Mouse (Mus musculus): ENCODE data around the gene Cryz. TPM values are rescaled to one million over a fixed set of nuclear protein-coding genes. Genes with fewer than 3 reads are reported as not detected.

Cryz gene
- polyA plus RNA-seq, 1 experiment from 2014 or later: 13.7 TPM

- ATAC-seq (ENCODE audit: low read depth) (peak; percentile 98), DNase-seq (ENCODE audit: low spot score) (peak; percentile 98)
- peak within 1 kb of the TSS; percentile 78 for H3K4me2 ChIP-seq (ENCODE audit: low read depth, low read length)
- H3K9ac ChIP-seq (ENCODE audit: low read depth, low read length): peak within 1 kb of the TSS; percentile 89
- WGBS: under 1% methylated on average over 37 of the region's 38 CpGs
- H3K36me3 ChIP-seq (ENCODE audit: control insufficient read depth, insufficient read depth, low read length): peaks cover 27% of the 10 kb centered on the region; the same call in 1 of the 2 replicates
- no peaks in the 10 kb centered on the region for H3K27me3 ChIP-seq (replicated peaks; ENCODE audit: control insufficient read depth, insufficient read depth, low read length)
- H3K4me3 ChIP-seq (ENCODE audit: low read depth, low read length): peak within 1 kb of the TSS; percentile 88
- peak within 1 kb of the TSS; percentile 96 for H3K27ac ChIP-seq (replicated peaks; ENCODE audit: low read depth, low read length)
- H3K4me1 ChIP-seq (ENCODE audit: control insufficient read depth, insufficient read depth, low read length): peaks cover 7% of the 10 kb centered on the region
- no peaks in the 10 kb centered on the region for H3K9me3 ChIP-seq (ENCODE audit: control insufficient read depth, low read length)
These were observed 533 bp downstream of the Cryz start, which contains the start of gene Tyw3 for GRCm38 (mm10) chr3:154596934-154597554. Gene Tyw3, minus strand, starts transcription at chr3:154597104.

GRCm38 (mm10) chr3:154597561-154597960 is 1.1 kb downstream of the Cryz start:
- H3K27ac ChIP-seq (replicated peaks; ENCODE audit: low read depth, low read length): peak overlapping the region; percentile 96
- 31% methylated on average over 7 of the region's 7 CpGs for WGBS

GRCm38 (mm10) chr3:154602141-154602540 is 5.6 kb downstream of the Cryz start:
- Histone ChIP-seq H3K27me3 (replicated peaks; ENCODE audit: control insufficient read depth, insufficient read depth, low read length) (no peaks in the 10 kb centered on the region), H3K9me3 (ENCODE audit: control insufficient read depth, low read length) (no peaks in the 10 kb centered on the region), H3K4me1 (ENCODE audit: control insufficient read depth, insufficient read depth, low read length) (peaks cover 4% of the 10 kb centered on the region; the same call in 1 of the 2 replicates), H3K9ac (ENCODE audit: low read depth, low read length) (no peak overlapping the region), H3K4me3 (ENCODE audit: low read depth, low read length) (no peak overlapping the region), H3K27ac (replicated peaks; ENCODE audit: low read depth, low read length) (no peak overlapping the region), H3K4me2 (ENCODE audit: low read depth, low read length) (no peak overlapping the region), H3K36me3 (ENCODE audit: control insufficient read depth, insufficient read depth, low read length) (peaks cover 7% of the 10 kb centered on the region; the same call in 1 of the 2 replicates)
- ATAC-seq (ENCODE audit: low read depth) (no peak), DNase-seq (ENCODE audit: low spot score) (no peak)

More at GRCm38 (mm10) chr3:154597561-154597960, 1.1 kb downstream of the Cryz start:
- DNase-seq (ENCODE audit: low spot score): no peak
- ATAC-seq (ENCODE audit: low read depth): no peak
- H3K36me3 ChIP-seq (ENCODE audit: control insufficient read depth, insufficient read depth, low read length): peaks cover 22% of the 10 kb centered on the region; the same call in 1 of the 2 replicates
- no peaks in the 10 kb centered on the region for H3K27me3 ChIP-seq (replicated peaks; ENCODE audit: control insufficient read depth, insufficient read depth, low read length)
- H3K9me3 ChIP-seq (ENCODE audit: control insufficient read depth, low read length): no peaks in the 10 kb centered on the region
- H3K9ac ChIP-seq (ENCODE audit: low read depth, low read length): peak overlapping the region; percentile 89
- H3K4me3 ChIP-seq (ENCODE audit: low read depth, low read length): peak overlapping the region; percentile 88
- H3K4me2 ChIP-seq (ENCODE audit: low read depth, low read length): peak overlapping the region; percentile 78
- H3K4me1 ChIP-seq (ENCODE audit: control insufficient read depth, insufficient read depth, low read length): peaks cover 7% of the 10 kb centered on the region

GRCm38 (mm10) chr3:154604871-154605270 is 8.4 kb downstream of the Cryz start:
- H3K27me3 ChIP-seq (replicated peaks; ENCODE audit: control insufficient read depth, insufficient read depth, low read length): no peaks in the 10 kb centered on the region
- no peaks in the 10 kb centered on the region for H3K4me1 ChIP-seq (ENCODE audit: control insufficient read depth, insufficient read depth, low read length)
- WGBS: 63% methylated on average over 5 of the region's 5 CpGs
- ATAC-seq (ENCODE audit: low read depth): no peak
- H3K27ac ChIP-seq (replicated peaks; ENCODE audit: low read depth, low read length): no peak overlapping the region
- H3K9me3 ChIP-seq (ENCODE audit: control insufficient read depth, low read length): no peaks in the 10 kb centered on the region
- H3K9ac ChIP-seq (ENCODE audit: low read depth, low read length): no peak overlapping the region
- no peak overlapping the region for H3K4me2 ChIP-seq (ENCODE audit: low read depth, low read length)
- H3K4me3 ChIP-seq (ENCODE audit: low read depth, low read length): no peak overlapping the region
- peaks cover 7% of the 10 kb centered on the region; the same call in 1 of the 2 replicates for H3K36me3 ChIP-seq (ENCODE audit: control insufficient read depth, insufficient read depth, low read length)
- no peak for DNase-seq (ENCODE audit: low spot score)

- H3K36me3 ChIP-seq (ENCODE audit: control insufficient read depth, insufficient read depth, low read length): peaks cover 17% of the 10 kb centered on the region; the same call in 1 of the 2 replicates
These were observed 11.4 kb downstream of the Cryz start for GRCm38 (mm10) chr3:154607896-154608295.

GRCm38 (mm10) chr3:154611888-154612287 is 15.4 kb downstream of the Cryz start:
- no peak overlapping the region for H3K27ac ChIP-seq (replicated peaks; ENCODE audit: low read depth, low read length)
- no peaks in the 10 kb centered on the region for H3K27me3 ChIP-seq (replicated peaks; ENCODE audit: control insufficient read depth, insufficient read depth, low read length)
- H3K9me3 ChIP-seq (ENCODE audit: control insufficient read depth, low read length): no peaks in the 10 kb centered on the region
- H3K4me3 ChIP-seq (ENCODE audit: low read depth, low read length): no peak overlapping the region
- WGBS: 89% methylated on average over 3 of the region's 3 CpGs
- peaks cover 21% of the 10 kb centered on the region; the same call in 1 of the 2 replicates for H3K36me3 ChIP-seq (ENCODE audit: control insufficient read depth, insufficient read depth, low read length)
- DNase-seq (ENCODE audit: low spot score): no peak
- ATAC-seq (ENCODE audit: low read depth): no peak
- no peak overlapping the region for H3K9ac ChIP-seq (ENCODE audit: low read depth, low read length)
- no peaks in the 10 kb centered on the region for H3K4me1 ChIP-seq (ENCODE audit: control insufficient read depth, insufficient read depth, low read length)
- no peak overlapping the region for H3K4me2 ChIP-seq (ENCODE audit: low read depth, low read length)

More at GRCm38 (mm10) chr3:154607896-154608295, 11.4 kb downstream of the Cryz start:
- Histone ChIP-seq H3K4me2 (ENCODE audit: low read depth, low read length) (no peak overlapping the region), H3K9ac (ENCODE audit: low read depth, low read length) (no peak overlapping the region), H3K9me3 (ENCODE audit: control insufficient read depth, low read length) (no peaks in the 10 kb centered on the region), H3K4me1 (ENCODE audit: control insufficient read depth, insufficient read depth, low read length) (no peaks in the 10 kb centered on the region), H3K27ac (replicated peaks; ENCODE audit: low read depth, low read length) (no peak overlapping the region), H3K4me3 (ENCODE audit: low read depth, low read length) (no peak overlapping the region), H3K27me3 (replicated peaks; ENCODE audit: control insufficient read depth, insufficient read depth, low read length) (no peaks in the 10 kb centered on the region)
- 94% methylated on average over 1 of the region's 1 CpGs for WGBS
- ATAC-seq (ENCODE audit: low read depth) (no peak), DNase-seq (ENCODE audit: low spot score) (no peak)

GRCm38 (mm10) chr3:154614771-154615170 is 18.3 kb downstream of the Cryz start:
- DNase-seq (ENCODE audit: low spot score) (no peak), ATAC-seq (ENCODE audit: low read depth) (no peak)
- Histone ChIP-seq H3K27me3 (replicated peaks; ENCODE audit: control insufficient read depth, insufficient read depth, low read length) (no peaks in the 10 kb centered on the region), H3K4me1 (ENCODE audit: control insufficient read depth, insufficient read depth, low read length) (no peaks in the 10 kb centered on the region), H3K27ac (replicated peaks; ENCODE audit: low read depth, low read length) (no peak overlapping the region), H3K4me3 (ENCODE audit: low read depth, low read length) (no peak overlapping the region), H3K36me3 (ENCODE audit: control insufficient read depth, insufficient read depth, low read length) (peaks cover 19% of the 10 kb centered on the region; the same call in 1 of the 2 replicates), H3K9ac (ENCODE audit: low read depth, low read length) (no peak overlapping the region), H3K9me3 (ENCODE audit: control insufficient read depth, low read length) (no peaks in the 10 kb centered on the region), H3K4me2 (ENCODE audit: low read depth, low read length) (no peak overlapping the region)
- 82% methylated on average over 8 of the region's 8 CpGs for WGBS

- Histone ChIP-seq H3K4me1 (ENCODE audit: control insufficient read depth, insufficient read depth, low read length) (no peaks in the 10 kb centered on the region), H3K36me3 (ENCODE audit: control insufficient read depth, insufficient read depth, low read length) (peaks cover 19% of the 10 kb centered on the region; the same call in 1 of the 2 replicates), H3K9me3 (ENCODE audit: control insufficient read depth, low read length) (no peaks in the 10 kb centered on the region), H3K9ac (ENCODE audit: low read depth, low read length) (no peak overlapping the region), H3K27me3 (replicated peaks; ENCODE audit: control insufficient read depth, insufficient read depth, low read length) (no peaks in the 10 kb centered on the region), H3K4me2 (ENCODE audit: low read depth, low read length) (no peak overlapping the region), H3K4me3 (ENCODE audit: low read depth, low read length) (no peak overlapping the region), H3K27ac (replicated peaks; ENCODE audit: low read depth, low read length) (no peak overlapping the region)
- ATAC-seq (ENCODE audit: low read depth) (no peak), DNase-seq (ENCODE audit: low spot score) (no peak)
- 79% methylated on average over 7 of the region's 7 CpGs for WGBS
These were observed 18.8 kb downstream of the Cryz start for GRCm38 (mm10) chr3:154615304-154615703.

GRCm38 (mm10) chr3:154616106-154616505 is 19.6 kb downstream of the Cryz start:
- Histone ChIP-seq H3K27ac (replicated peaks; ENCODE audit: low read depth, low read length) (no peak overlapping the region), H3K4me3 (ENCODE audit: low read depth, low read length) (no peak overlapping the region), H3K4me2 (ENCODE audit: low read depth, low read length) (no peak overlapping the region), H3K36me3 (ENCODE audit: control insufficient read depth, insufficient read depth, low read length) (peaks cover 19% of the 10 kb centered on the region; the same call in 1 of the 2 replicates), H3K27me3 (replicated peaks; ENCODE audit: control insufficient read depth, insufficient read depth, low read length) (no peaks in the 10 kb centered on the region), H3K4me1 (ENCODE audit: control insufficient read depth, insufficient read depth, low read length) (no peaks in the 10 kb centered on the region), H3K9me3 (ENCODE audit: control insufficient read depth, low read length) (no peaks in the 10 kb centered on the region), H3K9ac (ENCODE audit: low read depth, low read length) (no peak overlapping the region)
- DNase-seq (ENCODE audit: low spot score) (no peak), ATAC-seq (ENCODE audit: low read depth) (no peak)
- WGBS: 79% methylated on average over 4 of the region's 4 CpGs
